Mouse (Mus musculus): ENCODE results near the gene Ppp2r3c.

GRCm38 (mm10) chr12:55343998-55344397 is 41.2 kb upstream of the Ppp2r3c start:
- TF ChIP-seq CTCF (IDR thresholded peaks at IDR 0.05; ENCODE audit: control insufficient read depth, insufficient read depth, insufficient replicate concordance, low read depth, low read length) (no peak), POLR2A (IDR thresholded peaks at IDR 0.05; ENCODE audit: control insufficient read depth, low read depth, low read length) (no peak)

All from testis, adult 2 months (tissue).